Mouse (Mus musculus) CH12.LX (cell line): ENCODE data around the gene Rfxank. TPM values are rescaled to one million over a fixed set of nuclear protein-coding genes. Genes with fewer than 3 reads are reported as not detected.

ENCODE experiments used
- DNase-seq: peaks from one replicate; pipeline ENCODE4 v3.0.0-alpha.2; 2013; ENCODE audit errors: extremely low read depth
- H3K27ac ChIP-seq: 2 replicates; pipeline ENCODE4 v1.5.1; 2012; ENCODE audit warnings: low read depth, mild to moderate bottlenecking, control low read depth, moderate library complexity; ENCODE audit not compliant: insufficient read depth
- H3K27me3 ChIP-seq: replicated peaks from 2 replicates; pipeline ENCODE3; 2012; ENCODE audit warnings: inconsistent platforms
- H3K36me3 ChIP-seq, 2 experiments: replicated peaks in 1 of 2; 2 replicates each; pipeline versions ENCODE3 to v1.6.1; 2012; ENCODE audit warnings: inconsistent platforms in 1 of 2, low read length in 1 of 2, mild to moderate bottlenecking in 1 of 2, mixed read lengths in 1 of 2, moderate library complexity in 1 of 2; ENCODE audit not compliant: control insufficient read depth in 1 of 2, insufficient read depth in 1 of 2
- H3K4me1 ChIP-seq, 2 experiments: 2 replicates each; pipeline ENCODE4 v1.6.1; 2012; ENCODE audit warnings: inconsistent platforms in 1 of 2, moderate library complexity in 1 of 2; ENCODE audit not compliant: insufficient read depth in 2 of 2, control insufficient read depth in 1 of 2
- H3K4me2 ChIP-seq: 2 replicates; pipeline ENCODE4 v1.6.1; 2012; ENCODE audit warnings: low read depth, mild to moderate bottlenecking, control low read depth; ENCODE audit not compliant: poor library complexity, insufficient read depth, severe bottlenecking
- H3K4me3 ChIP-seq, 3 experiments: fragments of 150-350 bp in 1 of 3; sonication (generic) in 1 of 3; replicated peaks in 1 of 3; 2 replicates each; pipeline versions ENCODE3 to v1.5.1; 2011 to 2012; ENCODE audit warnings: low read depth in 2 of 3, low read length in 2 of 3, mild to moderate bottlenecking in 2 of 3, moderate library complexity in 2 of 3, control low read depth in 1 of 3, improper control_type of control experiment in 1 of 3, inconsistent platforms in 1 of 3, mixed read lengths in 1 of 3; ENCODE audit not compliant: poor library complexity in 1 of 3
- H3K79me2 ChIP-seq: replicated peaks from 2 replicates; pipeline ENCODE4 v1.6.1; 2012; ENCODE audit warnings: mild to moderate bottlenecking, moderate library complexity; ENCODE audit not compliant: control insufficient read depth, poor library complexity, insufficient read depth, severe bottlenecking; ENCODE audit errors: extremely low read depth
- H3K9ac ChIP-seq: 2 replicates; pipeline ENCODE4 v1.6.1; 2012; ENCODE audit warnings: low read depth, mild to moderate bottlenecking, control low read depth, moderate library complexity; ENCODE audit not compliant: insufficient read depth
- H3K9me3 ChIP-seq: replicated peaks from 2 replicates; pipeline ENCODE3; 2012; ENCODE audit warnings: low read length, inconsistent platforms, mixed read lengths
- BHLHE40 ChIP-seq: IDR thresholded peaks from 2 replicates; pipeline ENCODE4 v1.6.1; 2011; ENCODE audit warnings: mild to moderate bottlenecking, low read depth, low read length, improper control_type of control experiment
- CHD1 ChIP-seq: IDR thresholded peaks from 2 replicates; pipeline ENCODE4 v1.6.1; 2012; ENCODE audit warnings: low read depth, low read length, improper control_type of control experiment, inconsistent platforms
- CTCF ChIP-seq, 2 experiments: IDR thresholded peaks in 1 of 2; conservative IDR thresholded peaks in 1 of 2; 2 replicates each; pipeline ENCODE4 v1.5.1; 2011 to 2012; ENCODE audit warnings: low read depth in 2 of 2, low read length in 2 of 2, improper control_type of control experiment in 1 of 2, inconsistent platforms in 1 of 2, mild to moderate bottlenecking in 1 of 2, moderate library complexity in 1 of 2
- E2F4 ChIP-seq: IDR thresholded peaks from 2 replicates; pipeline ENCODE4 v1.6.1; 2011; ENCODE audit warnings: low read depth, low read length, improper control_type of control experiment; ENCODE audit not compliant: insufficient replicate concordance
- EP300 ChIP-seq: IDR thresholded peaks from 2 replicates; pipeline ENCODE4 v1.6.1; 2011; ENCODE audit warnings: low read length, improper control_type of control experiment
- ETS1 ChIP-seq: conservative IDR thresholded peaks from 2 replicates; pipeline ENCODE4 v1.6.1; 2012; ENCODE audit warnings: low read depth, mild to moderate bottlenecking, inconsistent platforms, low read length, improper control_type of control experiment, moderate library complexity
- GABPA ChIP-seq: IDR thresholded peaks from 2 replicates; pipeline ENCODE4 v1.6.1; 2012; ENCODE audit warnings: low read depth, low read length, improper control_type of control experiment, inconsistent platforms; ENCODE audit not compliant: insufficient replicate concordance
- HCFC1 ChIP-seq: IDR thresholded peaks from 2 replicates; pipeline ENCODE4 v1.6.1; 2012; ENCODE audit warnings: low read depth, mild to moderate bottlenecking, inconsistent platforms, low read length, improper control_type of control experiment
- IRF4 ChIP-seq: IDR thresholded peaks from 2 replicates; pipeline ENCODE4 v1.6.1; 2014; ENCODE audit warnings: low read depth, mild to moderate bottlenecking, inconsistent platforms, low read length, improper control_type of control experiment
- JUND ChIP-seq: conservative IDR thresholded peaks from 2 replicates; pipeline ENCODE4 v1.6.1; 2011; ENCODE audit warnings: low read depth, low read length, improper control_type of control experiment
- KAT2A ChIP-seq: IDR thresholded peaks from 2 replicates; pipeline ENCODE4 v1.6.1; 2012; ENCODE audit warnings: low read length, improper control_type of control experiment, inconsistent platforms; ENCODE audit not compliant: insufficient replicate concordance
- MAFK ChIP-seq: IDR thresholded peaks from 2 replicates; pipeline ENCODE4 v1.6.1; 2011; ENCODE audit warnings: low read length, improper control_type of control experiment; ENCODE audit not compliant: insufficient replicate concordance
- MAX ChIP-seq: IDR thresholded peaks from 2 replicates; pipeline ENCODE4 v1.6.1; 2011; ENCODE audit warnings: low read length, improper control_type of control experiment
- MAZ ChIP-seq: IDR thresholded peaks from 2 replicates; pipeline ENCODE4 v1.6.1; 2012; ENCODE audit warnings: low read depth, mild to moderate bottlenecking, inconsistent platforms, low read length, improper control_type of control experiment, moderate library complexity
- MEF2A ChIP-seq: IDR thresholded peaks from 2 replicates; pipeline ENCODE4 v1.6.1; 2014; ENCODE audit warnings: low read depth, mild to moderate bottlenecking, inconsistent platforms, low read length, improper control_type of control experiment, borderline replicate concordance
- MXI1 ChIP-seq: IDR thresholded peaks from 2 replicates; pipeline ENCODE4 v1.6.1; 2011; ENCODE audit warnings: mild to moderate bottlenecking, low read depth, low read length, improper control_type of control experiment
- MYC ChIP-seq: IDR thresholded peaks from 2 replicates; pipeline ENCODE4 v1.6.1; 2011; ENCODE audit warnings: low read depth, mild to moderate bottlenecking, improper control_type of control experiment, low read length
- NELFE ChIP-seq: IDR thresholded peaks from 2 replicates; pipeline ENCODE4 v1.6.1; 2011; ENCODE audit warnings: low read depth, low read length, improper control_type of control experiment
- PAX5 ChIP-seq: IDR thresholded peaks from 2 replicates; pipeline ENCODE4 v1.6.1; 2012; ENCODE audit warnings: low read length, inconsistent platforms, mixed read lengths
- POLR2A ChIP-seq: IDR thresholded peaks from 2 replicates; pipeline ENCODE4 v1.6.1; 2011; ENCODE audit warnings: low read depth, mild to moderate bottlenecking, improper control_type of control experiment, low read length
- POLR2AphosphoS2 ChIP-seq: IDR thresholded peaks from 2 replicates; pipeline ENCODE4 v1.6.1; 2011; ENCODE audit warnings: low read depth, low read length, improper control_type of control experiment
- RAD21 ChIP-seq: IDR thresholded peaks from 2 replicates; pipeline ENCODE4 v1.6.1; 2011; ENCODE audit warnings: low read depth, mild to moderate bottlenecking, low read length, improper control_type of control experiment, moderate library complexity
- SIN3A ChIP-seq: IDR thresholded peaks from 2 replicates; pipeline ENCODE4 v1.6.1; 2012; ENCODE audit warnings: low read length, improper control_type of control experiment, inconsistent platforms
- SMC3 ChIP-seq: IDR thresholded peaks from 2 replicates; pipeline ENCODE4 v1.6.1; 2011; ENCODE audit warnings: low read depth, low read length, improper control_type of control experiment
- TBP ChIP-seq: conservative IDR thresholded peaks from 2 replicates; pipeline ENCODE4 v1.6.1; 2011; ENCODE audit warnings: low read depth, low read length, improper control_type of control experiment
- TCF12 ChIP-seq: IDR thresholded peaks from 2 replicates; pipeline ENCODE4 v1.6.1; 2014; ENCODE audit warnings: low read depth, mild to moderate bottlenecking, inconsistent platforms, low read length, improper control_type of control experiment
- USF2 ChIP-seq: conservative IDR thresholded peaks from 2 replicates; pipeline ENCODE4 v1.6.1; 2011; ENCODE audit warnings: low read depth, low read length, improper control_type of control experiment
- ZC3H11A ChIP-seq: IDR thresholded peaks from 2 replicates; pipeline ENCODE4 v1.6.1; 2012; ENCODE audit warnings: low read depth, mild to moderate bottlenecking, inconsistent platforms, low read length, improper control_type of control experiment
- ZKSCAN1 ChIP-seq: IDR thresholded peaks from 2 replicates; pipeline ENCODE4 v1.6.1; 2012; ENCODE audit warnings: low read depth, inconsistent platforms, low read length, improper control_type of control experiment, borderline replicate concordance
- ZMIZ1 ChIP-seq: IDR thresholded peaks from 2 replicates; pipeline ENCODE4 v1.6.1; 2012; ENCODE audit warnings: low read depth, mild to moderate bottlenecking, inconsistent platforms, low read length, improper control_type of control experiment
- ZNF384 ChIP-seq: IDR thresholded peaks from 2 replicates; pipeline ENCODE4 v1.6.1; 2012; ENCODE audit warnings: low read depth, low read length, improper control_type of control experiment, inconsistent platforms
- dilution Hi-C: fragments of 300-500 bp; cut with MboI; formaldehyde crosslinking; loops from 2 replicates; pipeline ENCODE4 v1.14.3; 2020; ENCODE audit warnings: low sequenced_read_pairs; ENCODE audit not compliant: extremely low pct_unique_long_range_greater_than_20kb, extremely low pct_ligation_motif_present
- in situ Hi-C: fragments of 300-500 bp; cut with MboI; formaldehyde crosslinking; loops from 3 replicates; pipeline ENCODE4 v1.14.3; 2019; ENCODE audit warnings: low sequenced_read_pairs, low pct_ligation_motif_present, low pct_unique_long_range_greater_than_20kb, mixed read lengths
- polyA plus RNA-seq: library from polyadenylated mRNA; unstranded; fragments of >175 nt; gene quantifications from 2 replicates; pipeline ENCODE4 v1.2.1, GENCODE M21; 2012; ENCODE audit warnings: low read depth; ENCODE audit not compliant: insufficient read length
- total RNA-seq, 2 experiments: library from RNA; depleted of rRNA; stranded (reverse); fragments of 300-350 nt in 1 of 2; fragments of >200 nt in 1 of 2; gene quantifications; 2 replicates each; pipeline ENCODE4 v1.2.3; 2012 to 2014

Rfxank gene
- total and polyA plus RNA-seq, 3 experiments = 12.3 to 17.2 (median 13.4) TPM

- Histone ChIP-seq H3K4me1 (peaks cover 38 to 70% of the 10 kb centered on the region in 2 experiments), H3K36me3 (peaks cover 53 to 68% of the 10 kb centered on the region in 2 experiments), H3K79me2 (peaks cover 74% of the 10 kb centered on the region), H3K4me2 (peak overlapping the region; percentile 93), H3K4me3 (peak overlapping the region in 2 of 3 experiments; percentile 31 to 69), H3K9ac (peak overlapping the region; percentile 38), H3K27me3 (no peaks in the 10 kb centered on the region), H3K27ac (peak overlapping the region; percentile 98), H3K9me3 (no peaks in the 10 kb centered on the region)
- dilution Hi-C loops (no loop called here), in situ Hi-C loops (no loop called here)
- TF ChIP-seq SIN3A (no peak), JUND (no peak), MAZ (no peak), MYC (no peak), IRF4 (no peak)
- no peak for DNase-seq
These were observed 20.3 kb upstream of the Rfxank start for GRCm38 (mm10) chr8:70159211-70159610.

DNA sequence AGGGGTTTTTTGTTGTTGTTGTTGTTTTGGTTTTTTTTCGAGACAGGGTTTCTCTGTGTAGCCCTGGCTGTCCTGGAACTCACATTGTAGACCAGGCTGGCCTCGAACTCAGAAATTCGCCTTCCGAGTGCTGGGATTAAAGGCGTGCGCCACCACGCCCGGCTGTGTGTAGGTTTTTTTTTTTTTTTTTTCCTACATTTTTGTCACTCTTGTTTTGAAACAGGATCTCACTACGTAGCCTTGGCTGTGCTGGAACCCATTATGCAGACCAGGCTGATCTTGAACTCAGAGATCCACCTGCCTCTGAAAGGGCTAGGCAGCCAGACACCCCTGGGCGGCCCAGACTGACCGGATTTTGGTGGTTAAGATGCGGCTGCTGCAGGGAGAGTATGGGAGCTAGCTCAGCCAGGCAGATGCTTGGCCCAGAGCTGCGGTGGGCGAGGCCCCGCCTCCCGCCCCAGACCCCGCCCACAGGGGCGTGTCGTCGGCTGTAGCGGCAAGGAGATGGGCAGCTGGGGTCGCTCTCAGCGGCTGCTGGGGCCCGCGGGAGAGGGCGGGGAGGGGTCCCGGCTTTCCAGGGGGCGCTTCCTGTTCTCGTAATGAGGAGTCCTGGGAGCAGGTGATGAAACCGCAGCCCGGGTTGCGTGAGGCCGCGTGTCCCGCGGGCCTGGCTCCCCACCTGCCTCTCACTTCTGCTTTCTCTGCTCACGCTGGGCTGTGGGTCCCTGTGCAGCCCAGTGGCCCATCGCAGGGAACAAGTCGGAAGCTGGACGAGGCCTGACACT, 19.3 kb upstream of the Rfxank start:
- peaks cover 74% of the 10 kb centered on the region for H3K79me2 ChIP-seq
- peaks cover 44 to 58% of the 10 kb centered on the region in 2 experiments for H3K36me3 ChIP-seq
- no peaks in the 10 kb centered on the region for H3K27me3 ChIP-seq
- peak; percentile 96 for DNase-seq
- H3K9me3 ChIP-seq = no peaks in the 10 kb centered on the region
- peak overlapping the region; percentile 90 for H3K9ac ChIP-seq
- dilution Hi-C loops (no loop called here), in situ Hi-C loops (no loop called here)
- H3K4me3 ChIP-seq = peak overlapping the region; percentile 40 to 69 (median 41)
- peaks cover 29 to 60% of the 10 kb centered on the region in 2 experiments for H3K4me1 ChIP-seq
- peak overlapping the region; percentile 93 for H3K4me2 ChIP-seq
- peak overlapping the region; percentile 98 for H3K27ac ChIP-seq
- TF ChIP-seq POLR2AphosphoS2 = peak; percentile 35; the same call in 1 of the 2 replicates
- TF ChIP-seq E2F4 = peak; percentile 18; the same call in 1 of the 2 replicates
- TF ChIP-seq PAX5 = no peak
- TF ChIP-seq MAX = peak; percentile 97
- TF ChIP-seq TBP = peak; percentile 81
- no peak; the same call in 1 of the 2 replicates for TF ChIP-seq RAD21
- TF ChIP-seq MAFK = peak; percentile 55
- no peak for TF ChIP-seq ZKSCAN1
- TF ChIP-seq GABPA = no peak
- peak; percentile 98 for TF ChIP-seq MAZ
- peak; percentile 99 for TF ChIP-seq BHLHE40
- peak; percentile 67 for TF ChIP-seq HCFC1
- TF ChIP-seq SMC3 = peak; percentile 16; the same call in 1 of the 2 replicates
- TF ChIP-seq MXI1 = peak; percentile 81
- TF ChIP-seq JUND = no peak
- peak; percentile 63; the same call in 1 of the 2 replicates for TF ChIP-seq KAT2A
- TF ChIP-seq NELFE = no peak; the same call in 1 of the 2 replicates
- peak; percentile 90 for TF ChIP-seq MEF2A
- peak in 1 of 2 experiments; percentile 21; a peak in 1 of 4 replicates for TF ChIP-seq CTCF (conservative IDR thresholded peaks at IDR 0.05 in 1 of 2, IDR thresholded peaks at IDR 0.05 in 1 of 2; ENCODE audit: low read depth in 2 of 2, low read length in 2 of 2)
- TF ChIP-seq USF2 = no peak
- TF ChIP-seq ZNF384 = peak; percentile 66; the same call in 1 of the 2 replicates
- peak; percentile 95 for TF ChIP-seq ETS1
- peak; percentile 97 for TF ChIP-seq EP300
- peak; percentile 69 for TF ChIP-seq ZMIZ1
- TF ChIP-seq POLR2A = peak; percentile 81
- TF ChIP-seq ZC3H11A = no peak; the same call in 1 of the 2 replicates
- peak; percentile 100 for TF ChIP-seq TCF12
- peak; percentile 81; the same call in 1 of the 2 replicates for TF ChIP-seq CHD1
